Mouse (Mus musculus) gastrocnemius, postnatal 14 days (tissue): ENCODE results near the gene Morn1. TPM values are rescaled to one million over a fixed set of nuclear protein-coding genes. Genes with fewer than 3 reads are reported as not detected.

ENCODE experiments used
- DNase-seq: peaks from one replicate; pipeline ENCODE4 v3.0.0; 2021; ENCODE audit warnings: mixed read lengths
- intact Hi-C: fragments of 180-260 bp; cut with DNase I; formaldehyde crosslinking; loops from one replicate; pipeline ENCODE4 v1.15.1; 2025; ENCODE audit warnings: low total_unique reads
- total RNA-seq, 2 experiments: library from RNA; stranded (reverse); gene quantifications; 2 replicates each; pipeline ENCODE4 v1.2.3; 2021

Gene Morn1
- total RNA-seq, 2 experiments from 2014 or later = 2.3 to 2.9 TPM

DNA sequence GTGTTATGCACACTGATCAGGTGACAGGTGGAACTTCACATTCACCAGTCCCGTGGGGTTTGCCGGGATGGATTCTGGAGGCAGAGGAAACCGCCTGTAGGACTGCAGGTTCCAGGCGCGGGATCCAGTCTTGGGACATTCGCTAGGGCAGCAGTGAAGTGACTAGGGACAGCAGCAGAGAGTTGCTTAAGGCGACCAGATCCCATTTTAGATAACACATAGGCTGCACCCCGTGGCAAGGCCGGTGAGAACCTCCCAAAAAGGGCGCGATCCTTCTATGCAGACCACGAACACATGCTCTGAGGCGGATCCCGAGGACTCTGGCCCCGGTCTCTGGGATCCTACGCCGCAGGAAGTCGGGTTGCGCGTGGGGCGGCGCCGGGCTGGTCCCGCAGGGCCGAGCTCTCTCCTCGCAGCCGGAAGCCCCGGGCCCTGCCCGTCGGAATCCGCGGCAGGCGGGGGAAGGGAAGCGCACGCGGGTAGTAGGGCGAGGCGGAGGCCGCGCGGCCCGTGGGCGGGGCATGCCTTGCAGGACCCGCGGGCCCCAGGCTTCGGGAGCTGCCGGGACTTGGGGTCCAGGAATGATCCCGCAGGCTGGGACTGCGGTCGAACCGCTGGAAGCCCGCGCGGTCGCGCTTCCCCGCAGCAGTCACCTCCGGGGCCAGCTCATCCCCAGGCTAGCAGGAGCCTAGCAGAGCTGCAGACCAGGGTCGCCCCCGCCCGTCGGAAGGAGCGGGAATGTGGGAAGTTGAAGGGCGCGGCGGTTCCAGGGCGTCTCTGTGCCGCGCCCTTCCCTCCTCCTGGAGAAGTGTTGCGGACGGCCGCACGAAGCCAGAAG is 64.1 kb downstream of the Morn1 start:
- DNase-seq = peak; percentile 93
- intact Hi-C loops = no loop called here

DNA sequence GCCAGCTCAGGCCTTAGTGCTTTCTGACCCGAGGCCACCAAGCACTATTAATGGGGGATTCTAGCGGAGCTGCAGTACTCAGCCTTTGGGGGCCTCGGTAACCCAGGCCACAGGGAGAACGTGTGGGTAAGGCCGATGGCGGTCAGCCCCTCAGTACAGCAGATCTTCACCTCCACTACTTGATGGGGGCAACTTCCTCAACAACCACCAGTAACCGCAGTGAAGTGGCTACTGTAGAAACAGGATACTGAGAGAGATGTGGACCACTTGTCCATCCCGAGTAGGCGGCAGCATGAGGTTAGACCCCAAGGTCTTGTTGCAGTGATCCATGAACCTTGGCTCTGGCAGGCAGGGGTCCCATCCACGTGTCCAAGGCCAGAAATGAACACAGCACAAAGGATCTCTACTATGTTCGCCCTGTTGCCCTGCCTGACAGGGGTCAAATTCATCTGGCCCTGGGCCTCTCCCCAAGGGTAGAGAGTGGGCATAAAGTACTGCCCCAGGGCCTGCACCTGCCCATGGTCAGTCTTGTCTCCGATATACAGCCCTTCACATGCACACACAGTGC is 64.9 kb downstream of the Morn1 start:
- no peak for DNase-seq
- intact Hi-C loops = no loop called here

DNA sequence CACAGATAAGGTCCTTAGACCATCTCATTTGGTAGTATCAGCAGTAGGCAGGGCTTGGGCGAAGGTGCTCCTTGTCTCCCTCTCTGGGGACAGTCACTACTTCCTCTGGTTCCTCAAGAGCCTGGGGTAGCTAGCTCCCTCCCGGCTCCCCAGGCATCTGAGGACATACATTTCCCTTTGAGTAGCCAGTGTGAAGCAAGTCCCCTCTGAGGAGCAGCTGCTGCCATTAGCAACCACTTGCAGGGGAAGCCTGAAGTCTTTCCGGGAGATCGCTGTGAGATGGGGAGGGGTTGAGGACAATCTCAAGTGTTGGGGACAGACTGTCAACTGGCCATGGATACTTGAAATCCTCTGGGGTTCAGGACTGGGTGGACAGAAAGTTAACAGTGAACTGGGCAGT is 65.5 kb downstream of the Morn1 start:
- intact Hi-C loops = no loop called here

DNA sequence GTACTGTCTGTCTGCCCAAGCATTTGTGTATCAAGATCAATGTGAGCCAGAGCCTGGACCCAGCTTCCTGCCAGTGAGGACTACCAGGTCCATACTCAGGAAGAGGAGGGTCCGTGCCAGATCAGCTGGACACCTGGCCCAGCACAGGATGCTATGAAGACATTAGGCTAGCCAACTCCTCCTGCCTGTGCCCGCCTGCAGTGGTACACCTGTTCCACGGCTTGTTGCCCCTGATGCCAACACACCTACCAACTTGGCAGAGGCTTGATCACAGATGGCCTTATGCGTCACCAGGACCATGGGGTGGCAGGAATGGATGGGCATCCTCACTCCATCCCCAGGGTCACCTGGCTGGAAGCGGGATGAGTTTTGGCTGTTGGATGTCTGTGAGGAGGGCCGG is 66.1 kb downstream of the Morn1 start:
- DNase-seq = no peak
- intact Hi-C loops = no loop called here

More for the DNA sequence above, 65.5 kb downstream of the Morn1 start:
- DNase-seq = no peak

DNA sequence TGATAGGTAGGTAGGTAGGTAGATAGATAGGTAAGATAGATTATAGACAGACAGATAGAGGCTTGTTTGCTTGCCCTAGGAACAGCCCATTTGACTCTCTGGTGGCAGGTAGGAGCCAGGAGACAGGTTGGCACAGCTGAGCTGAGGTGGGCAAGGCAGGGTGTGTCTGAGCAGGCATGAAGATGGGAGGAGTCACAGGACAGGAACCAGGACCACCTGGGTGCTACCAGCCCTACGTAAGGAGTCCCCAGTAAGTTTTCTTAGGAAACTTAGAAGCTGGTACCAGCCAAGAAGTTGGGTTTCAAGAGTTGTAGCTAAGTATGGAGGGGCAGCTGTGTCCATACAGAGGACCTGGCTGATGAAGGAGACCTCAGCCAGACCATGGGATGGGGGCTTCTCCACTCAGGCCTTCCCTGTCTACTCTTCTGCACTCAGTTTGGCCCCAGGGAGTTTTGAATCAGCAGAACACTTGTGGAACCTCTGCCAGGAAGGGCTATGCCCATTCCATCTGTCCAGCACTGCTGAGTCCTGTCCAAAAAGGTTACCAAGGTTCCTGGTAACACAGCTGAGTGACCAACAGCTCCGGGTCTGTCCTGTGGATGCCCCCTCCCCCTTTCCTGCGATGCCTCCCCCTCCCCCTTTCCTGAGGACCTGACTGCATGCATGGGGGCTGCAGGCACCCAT is 67.2 kb downstream of the Morn1 start:
- intact Hi-C loops = no loop called here
- no peak for DNase-seq

DNA sequence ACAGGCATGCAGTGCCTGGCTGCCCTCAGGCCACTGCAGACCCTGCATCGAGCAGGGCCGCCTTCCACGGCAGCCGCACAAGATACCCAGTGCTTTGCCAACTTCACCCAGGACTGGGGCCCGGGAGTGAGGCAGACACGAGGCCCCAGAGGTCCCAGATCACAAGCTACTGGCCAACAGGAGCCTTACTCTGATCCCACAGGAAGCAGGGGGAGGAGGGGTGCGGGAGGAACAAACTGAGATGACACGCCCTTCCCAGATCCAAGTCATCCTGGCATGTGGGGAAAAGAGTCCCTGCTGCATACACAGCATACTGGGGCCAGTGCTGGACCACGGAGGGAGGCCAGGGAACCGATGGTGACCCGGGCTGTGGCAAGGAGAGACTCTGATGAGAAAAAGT is 68.6 kb downstream of the Morn1 start:
- DNase-seq = peak; percentile 59
- intact Hi-C loops = no loop called here

DNA sequence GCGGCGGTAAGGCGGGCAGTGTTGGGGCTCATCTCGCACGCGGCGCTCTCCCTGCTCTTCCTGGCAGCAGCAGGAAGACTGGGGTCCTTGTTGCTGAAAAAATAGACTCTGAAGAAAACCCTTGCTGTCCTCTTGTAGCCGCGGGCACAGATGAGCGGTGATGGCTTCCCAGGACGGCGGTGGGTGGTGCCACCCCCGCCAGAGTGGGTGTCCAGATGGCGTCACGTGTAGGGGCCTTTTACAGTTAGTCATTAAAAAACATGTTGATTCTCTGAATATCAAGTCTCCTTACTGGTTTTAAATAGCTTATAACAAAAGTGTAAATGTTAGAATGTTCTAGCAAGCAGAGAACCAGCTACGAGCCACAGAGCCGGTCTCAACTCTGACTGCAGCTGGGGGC is 70.4 kb downstream of the Morn1 start:
- DNase-seq = no peak
- intact Hi-C loops = no loop called here

DNA sequence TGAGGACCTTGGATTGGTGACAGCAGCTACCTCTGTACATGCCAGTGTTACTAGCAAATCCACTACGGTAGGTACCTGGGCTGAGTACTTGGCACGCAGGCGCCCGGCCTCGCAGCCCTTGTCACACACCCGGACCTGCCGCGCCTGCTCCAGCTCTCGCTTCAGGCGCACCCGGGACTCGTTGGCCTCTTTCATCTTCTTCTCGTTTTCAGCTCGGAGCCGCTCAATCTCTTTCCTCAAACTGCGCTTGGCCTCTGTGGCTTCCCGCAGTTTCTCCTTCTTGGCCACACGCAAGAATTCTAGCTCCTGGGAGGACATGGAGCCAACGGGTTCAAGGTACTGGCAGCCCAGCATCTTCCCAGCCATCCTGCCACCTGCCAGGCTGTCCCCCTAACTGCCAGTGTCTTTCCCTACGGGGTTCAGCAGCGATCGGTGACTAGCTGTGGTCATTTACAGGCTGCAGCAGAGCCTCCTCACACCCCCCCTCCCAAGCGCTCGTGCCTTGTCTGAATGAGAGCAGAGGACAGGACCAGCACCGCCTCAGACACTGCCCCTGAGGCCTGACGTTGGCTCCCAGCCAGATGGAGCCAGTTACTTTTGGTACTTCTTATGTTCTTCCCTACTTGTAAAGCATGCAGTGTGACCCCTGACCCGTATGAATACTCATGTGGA is 71.6 kb downstream of the Morn1 start:
- no peak for DNase-seq
- intact Hi-C loops = no loop called here

DNA sequence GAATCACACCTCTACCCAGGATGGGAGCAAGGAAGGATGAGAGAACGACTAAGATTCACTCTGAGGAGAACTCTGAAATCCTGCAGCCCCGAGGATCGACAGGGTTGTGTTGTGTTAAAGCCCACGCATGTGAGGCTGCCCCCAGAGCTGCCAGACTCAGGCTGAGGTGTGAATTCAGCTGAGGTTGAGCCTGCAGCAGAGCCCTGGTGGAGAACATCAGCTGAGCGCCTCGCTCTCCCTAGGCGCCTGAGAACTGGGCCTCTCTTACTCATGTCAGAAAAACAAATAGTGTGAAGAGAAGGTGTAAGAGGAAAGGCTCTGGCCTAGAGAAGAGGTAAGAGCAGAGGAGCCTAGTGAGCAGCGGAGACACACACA is 72.2 kb downstream of the Morn1 start:
- DNase-seq = no peak
- intact Hi-C loops = no loop called here

DNA sequence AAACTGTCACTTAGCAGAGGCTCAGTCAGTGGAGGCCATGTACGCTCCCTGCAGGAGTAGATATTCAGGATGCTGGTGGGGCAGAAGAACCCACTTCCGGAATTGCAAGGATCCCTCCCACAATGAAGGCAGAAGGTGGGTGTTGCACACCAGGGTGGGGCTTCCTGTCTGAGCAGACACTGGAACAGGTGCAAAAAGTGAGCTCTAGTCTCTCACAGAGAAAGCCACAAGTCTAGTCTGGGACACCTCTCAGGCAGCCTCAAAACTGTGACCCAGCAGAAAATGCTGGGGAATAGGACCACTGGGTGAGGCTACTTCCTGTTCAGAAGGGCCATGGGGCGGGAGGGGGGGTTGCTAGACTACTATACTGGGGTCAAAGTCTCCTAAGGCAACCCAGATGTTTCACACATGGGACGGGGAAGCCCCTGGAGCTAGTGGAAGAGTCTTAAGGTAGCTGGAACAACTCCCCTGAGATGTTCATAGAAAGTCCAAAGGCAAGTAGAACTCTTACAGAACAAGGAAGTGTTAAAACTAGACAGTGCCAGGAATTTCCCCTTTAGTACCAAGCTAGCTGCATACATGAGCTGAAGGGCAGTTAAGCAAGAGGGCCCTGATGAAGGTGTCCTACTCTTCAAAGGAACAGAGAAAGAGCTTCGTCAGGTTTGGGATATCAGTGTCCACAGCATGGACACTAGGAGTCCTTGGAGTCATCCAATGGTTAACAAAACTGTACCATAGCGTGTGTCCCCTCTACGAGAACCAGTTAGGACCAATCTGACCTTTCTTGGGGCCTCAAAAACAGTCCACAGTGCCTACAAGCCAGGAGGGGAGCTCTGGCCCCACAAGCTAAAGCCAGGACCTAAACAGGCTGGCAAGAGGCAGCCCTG is 76.3 kb downstream of the Morn1 start:
- DNase-seq = no peak
- intact Hi-C loops = no loop called here

DNA sequence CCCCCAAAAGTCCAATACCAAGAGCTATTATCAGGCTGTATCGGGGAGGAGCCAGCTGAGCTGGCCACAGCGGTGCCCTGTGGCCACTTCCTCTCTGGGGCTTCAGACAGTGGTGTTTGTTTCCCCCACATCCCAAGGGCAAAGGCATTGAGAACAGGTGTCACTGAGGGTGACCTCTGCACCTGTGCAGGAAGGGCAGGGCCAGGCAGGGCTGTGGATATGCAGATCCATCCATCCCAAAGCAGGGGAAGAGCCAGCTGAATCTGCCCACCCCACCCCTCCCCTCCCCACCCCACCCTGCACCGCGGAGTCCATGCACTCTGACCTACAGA is 76.9 kb downstream of the Morn1 start:
- intact Hi-C loops = no loop called here
- no peak for DNase-seq

DNA sequence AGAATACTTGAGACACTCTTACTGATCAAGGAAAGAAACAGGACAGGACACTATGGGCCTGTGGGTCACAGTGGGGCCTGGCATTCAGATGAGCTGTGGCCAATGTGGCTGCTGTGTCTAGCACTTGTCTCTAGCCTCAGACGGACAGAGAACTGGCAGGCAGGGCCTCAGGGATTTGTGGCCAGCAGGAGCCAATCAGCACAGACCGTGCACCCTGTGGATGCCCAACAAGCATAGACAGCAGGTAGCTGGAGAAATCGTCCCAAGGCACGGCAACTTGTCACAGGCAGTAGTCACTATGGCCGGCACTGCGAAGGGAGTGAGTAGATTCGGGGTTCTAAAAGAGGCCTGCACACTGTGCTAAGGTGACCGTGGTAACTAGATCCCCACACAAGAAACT is 77.3 kb downstream of the Morn1 start:
- peak; percentile 29 for DNase-seq
- intact Hi-C loops = no loop called here

DNA sequence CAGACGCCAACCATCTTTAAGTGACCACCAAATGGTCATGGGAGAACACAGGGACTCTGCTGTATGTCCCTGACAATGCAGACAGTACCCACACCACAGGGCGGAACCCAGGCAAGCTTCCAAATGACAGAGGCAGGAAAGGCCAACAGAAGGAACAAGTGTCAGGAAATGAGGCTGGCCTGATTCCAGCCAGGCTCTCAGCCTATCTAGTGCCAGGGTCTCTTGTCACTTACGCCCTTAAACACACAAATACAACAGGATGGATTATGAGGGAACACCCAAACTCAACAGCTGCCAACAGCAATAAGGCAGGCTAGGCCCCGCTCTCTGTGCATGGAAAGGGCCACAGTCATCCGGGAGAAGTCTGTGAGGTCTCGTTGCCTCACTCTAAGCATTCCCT is 78.2 kb downstream of the Morn1 start:
- intact Hi-C loops = no loop called here
- DNase-seq = peak; percentile 68

DNA sequence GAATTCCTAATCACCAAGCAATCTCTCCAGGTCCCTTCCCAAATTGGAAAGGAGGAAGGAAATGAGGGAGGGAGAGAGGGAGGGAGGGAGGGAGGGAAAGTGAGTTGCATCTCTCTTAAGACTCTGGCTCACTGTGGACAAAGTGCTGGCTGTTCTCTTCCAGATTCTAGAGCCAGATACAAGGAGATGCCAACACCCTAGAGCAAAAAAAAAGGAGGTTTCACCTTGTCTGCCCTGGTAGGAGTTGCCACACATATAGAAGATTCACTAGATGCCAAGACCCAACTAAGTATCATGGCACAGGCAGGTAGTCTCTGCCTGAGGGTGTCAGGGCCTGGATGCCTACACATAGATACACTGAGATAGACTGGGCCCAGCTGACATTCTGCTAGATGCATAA is 79.5 kb downstream of the Morn1 start:
- intact Hi-C loops = no loop called here
- DNase-seq = no peak

DNA sequence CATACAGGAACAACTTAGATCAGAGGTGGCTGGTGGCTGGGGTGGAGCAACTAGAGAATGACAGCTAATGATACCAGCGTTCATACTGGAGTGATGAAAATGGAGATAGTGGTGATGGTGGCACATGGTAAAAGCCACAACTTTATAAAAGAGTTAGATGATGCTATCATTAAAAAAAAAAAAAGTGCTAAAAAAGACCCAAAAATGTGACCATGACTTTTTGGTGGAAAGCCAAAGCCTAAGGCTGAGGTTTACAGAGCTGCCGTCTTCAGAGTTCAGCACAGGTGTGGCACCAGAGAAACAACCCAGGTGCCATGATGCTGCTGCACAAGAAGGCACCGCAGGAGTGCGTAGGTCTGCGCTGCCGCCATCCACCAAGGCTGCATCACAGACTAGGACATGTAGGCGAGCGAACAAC is 82.5 kb downstream of the Morn1 start:
- no peak for DNase-seq
- intact Hi-C loops = no loop called here

DNA sequence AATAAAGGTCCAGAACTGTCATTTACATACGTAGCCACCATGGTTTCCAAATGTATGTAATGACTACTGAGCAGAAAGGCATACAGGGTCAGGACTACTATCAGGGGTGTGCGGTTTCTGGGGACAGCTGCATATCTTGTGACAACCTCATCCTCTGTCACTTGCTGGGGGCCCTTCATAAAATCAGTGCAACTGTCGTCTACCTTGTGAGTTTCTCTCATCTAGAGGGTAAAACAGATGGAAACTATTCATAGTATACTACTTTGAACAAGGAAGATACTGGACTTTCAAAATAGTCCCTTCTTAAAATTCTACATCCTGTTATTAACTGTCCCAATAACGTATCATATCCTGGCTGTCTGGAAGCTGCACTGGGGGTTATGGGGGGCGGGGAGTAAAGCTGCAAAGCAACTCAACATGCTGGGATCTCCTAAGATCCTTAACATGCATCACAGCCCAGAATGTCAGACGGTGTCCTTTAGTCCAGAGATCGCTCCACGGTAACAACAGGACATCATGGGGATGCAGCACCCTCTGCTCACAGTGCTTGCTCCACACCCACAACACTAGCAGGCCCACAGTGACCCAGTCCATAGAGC is 84.3 kb downstream of the Morn1 start:
- intact Hi-C loops = no loop called here

DNA sequence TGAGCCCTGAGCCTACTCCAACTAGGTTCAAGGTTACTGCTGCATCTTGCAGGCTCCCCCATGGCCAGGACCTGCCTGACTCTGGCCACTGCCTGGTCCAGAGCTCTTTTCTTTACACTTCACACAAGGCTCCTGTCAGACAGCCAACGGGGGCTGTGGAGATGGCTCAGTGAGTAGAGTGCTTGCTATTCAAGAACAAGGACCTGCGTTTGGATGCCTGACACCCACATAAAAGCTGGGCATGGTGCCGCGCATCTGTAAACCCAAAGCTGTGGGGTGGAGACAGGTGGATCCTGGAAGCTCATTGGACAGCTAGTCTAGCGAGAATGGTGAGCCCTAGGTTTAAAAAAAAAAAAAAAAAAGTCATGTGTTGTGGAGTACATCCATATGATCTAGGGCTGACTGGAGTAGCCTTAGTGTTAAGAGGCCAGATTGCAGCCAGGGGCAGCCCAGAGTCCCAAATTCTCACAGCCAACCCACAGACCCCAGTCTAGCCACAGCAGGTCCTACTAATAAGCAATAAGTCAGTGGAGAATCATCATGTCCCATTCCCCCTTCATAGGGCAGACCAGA is 85.7 kb downstream of the Morn1 start:
- no peak for DNase-seq
- intact Hi-C loops = no loop called here

More for the DNA sequence above, 84.3 kb downstream of the Morn1 start:
- DNase-seq = no peak

DNA sequence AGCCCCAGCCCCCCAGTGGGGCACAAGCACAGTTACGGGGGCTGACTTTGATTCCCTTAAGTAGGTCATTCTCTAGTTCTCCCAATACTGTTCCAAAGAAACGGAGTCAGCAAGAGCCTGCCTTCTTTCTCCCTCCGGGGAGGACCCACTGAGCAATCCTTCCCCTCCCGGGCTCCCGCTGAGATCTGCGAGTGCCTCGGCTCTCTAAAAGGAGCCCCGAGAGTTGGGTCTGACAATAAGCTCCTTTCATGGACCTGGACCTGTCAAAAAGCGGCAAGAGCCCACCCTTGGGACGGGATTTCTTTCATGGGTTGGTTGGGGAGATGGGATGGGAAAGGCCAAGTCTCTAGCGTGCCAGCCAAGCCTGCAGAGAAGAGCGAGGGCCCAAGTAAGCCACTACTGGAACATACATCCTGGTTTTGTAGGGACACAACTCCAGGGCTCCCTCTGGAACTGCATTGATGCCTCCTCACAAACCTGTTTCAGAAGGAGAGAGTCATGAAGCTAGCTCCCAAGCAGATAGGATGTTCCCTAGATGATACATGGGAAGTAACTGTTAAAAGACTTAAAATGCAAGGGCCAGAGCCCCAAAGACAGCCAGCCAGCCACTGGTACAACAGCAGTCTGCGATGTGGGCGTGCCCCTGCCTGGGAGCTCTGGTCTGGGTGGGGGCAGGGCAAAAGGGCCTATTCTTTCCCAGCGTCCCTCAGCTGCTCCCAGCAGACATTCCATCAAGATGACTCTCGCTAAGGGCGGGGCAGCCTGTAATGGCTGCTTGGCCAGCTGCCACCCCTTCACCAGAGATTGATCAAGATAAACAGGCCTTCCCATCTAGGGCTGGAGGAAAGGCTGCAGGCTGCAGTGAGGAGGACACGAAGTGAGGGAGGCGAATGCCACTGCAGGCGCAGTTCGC is 86.8 kb downstream of the Morn1 start:
- intact Hi-C loops = no loop called here
- peak; percentile 95 for DNase-seq
